21 mouse cellular contexts compared by ENCODE assay signal in genomic region chr7:113518961-113519360, GRCm38 (mm10). TPM values are rescaled to one million over a fixed set of nuclear protein-coding genes. Genes with fewer than 3 reads are reported as not detected.
DNase-seq lines count a peak whose midpoint lies in the region; ATAC-seq and TF ChIP-seq lines count a peak whose summit lies in the region.
"Had no signal": no experiment of that assay in that cellular context is flagged by ENCODE, and none has a peak within 500 bp of the region (broad histone marks: within the 10 kb centered on the region; RNA-seq: fewer than 3 reads in every experiment).

No protein-coding gene starts in this region.

- peak overlapping the region; percentile 14 to 57; a peak in 3 of 4 replicates for H3K4me3 ChIP-seq in MEL (ENCODE audit: control insufficient read depth in 1 of 2, insufficient read depth in 1 of 2, low read depth in 2 of 2, low read length in 2 of 2)
- no peak overlapping the region for H3K4me3 ChIP-seq in bone marrow macrophage, adult 2 months (ENCODE audit: insufficient read depth, low read length)
- no peak overlapping the region for H3K4me3 ChIP-seq in kidney, embryonic 16.5 days (ENCODE audit: low read length)
- H3K4me3 ChIP-seq: embryonic facial prominence, embryonic 10.5 days; heart, adult 2 months; heart, embryonic 15.5 days; hindbrain, embryonic 13.5 days; intestine, embryonic 15.5 days had no signal

- peaks cover 12 to 45% of the 10 kb centered on the region in 2 experiments for H3K4me1 ChIP-seq in MEL (ENCODE audit: control insufficient read depth in 1 of 2, insufficient read depth in 2 of 2, low read length in 2 of 2)
- H3K4me1 ChIP-seq in bone marrow macrophage, adult 2 months (ENCODE audit: control insufficient read depth, insufficient read depth, low read length), result peaks cover 21% of the 10 kb centered on the region
- H3K4me1 ChIP-seq in kidney, embryonic 16.5 days (ENCODE audit: insufficient read depth, low read length), result peaks cover 18% of the 10 kb centered on the region

- no peak overlapping the region for H3K4me2 ChIP-seq in kidney, embryonic 16.5 days (replicated peaks; ENCODE audit: low read depth, low read length)
- H3K4me2 ChIP-seq: heart, embryonic 11.5 days; heart, embryonic 15.5 days; hindbrain, embryonic 13.5 days; intestine, embryonic 15.5 days had no signal

- TF ChIP-seq POLR2A in MEL (IDR thresholded peaks at IDR 0.05; ENCODE audit: control insufficient read depth in 1 of 2, insufficient read depth in 1 of 2, low read depth in 1 of 2, low read length in 2 of 2, poor library complexity in 1 of 2), result no peak
- TF ChIP-seq POLR2A in bone marrow macrophage, adult 2 months (IDR thresholded peaks at IDR 0.05; ENCODE audit: borderline replicate concordance, low read depth, low read length), result no peak

- peaks cover 47% of the 10 kb centered on the region for H3K79me2 ChIP-seq in MEL (ENCODE audit: control insufficient read depth, insufficient read depth, low read length, poor library complexity)

- peaks cover 0 to 59% of the 10 kb centered on the region in 2 experiments; a peak in 2 of 4 replicates for H3K36me3 ChIP-seq in MEL (ENCODE audit: control insufficient read depth in 1 of 2, insufficient read depth in 2 of 2, low read length in 2 of 2)
- no peaks in the 10 kb centered on the region for H3K36me3 ChIP-seq in kidney, embryonic 16.5 days (ENCODE audit: insufficient read depth, low read length)
- H3K36me3 ChIP-seq: embryonic facial prominence, embryonic 10.5 days; G1E; heart, embryonic 15.5 days; hindbrain, embryonic 13.5 days; intestine, embryonic 15.5 days had no signal

- H3K9ac ChIP-seq in MEL (ENCODE audit: control insufficient read depth, low read depth, low read length, poor library complexity, severe bottlenecking), result peak overlapping the region; percentile 65
- H3K9ac ChIP-seq in kidney, embryonic 16.5 days (replicated peaks; ENCODE audit: low read length), result no peak overlapping the region
- H3K9ac ChIP-seq: heart, embryonic 15.5 days; hindbrain, embryonic 13.5 days; intestine, embryonic 15.5 days had no signal

- peak; percentile 37 for DNase-seq in adrenal gland, adult 2 months
- DNase-seq in adrenal gland, adult 8-10 months, result no peak
- DNase-seq in MEL (ENCODE audit: low read depth, low spot score), result no peak
- DNase-seq in lung, postnatal 10 days, result no peak
- no peak for DNase-seq in right cerebral cortex, adult 2 months (ENCODE audit: low spot score in 2 of 2)
- DNase-seq: cerebellum, adult 2 months; cerebellum, postnatal 10 days; gastrocnemius, postnatal 10 days; heart, adult 2 months; heart, postnatal 14 days; kidney, adult 18-20 months had no signal

- 82% methylated on average over 2 of the region's 2 CpGs for WGBS in kidney, embryonic 16.5 days

- H3K27me3 ChIP-seq in MEL (ENCODE audit: control insufficient read depth in 1 of 2, insufficient read depth in 2 of 2, low read length in 2 of 2), result no peaks in the 10 kb centered on the region
- no peaks in the 10 kb centered on the region for H3K27me3 ChIP-seq in kidney, embryonic 16.5 days (ENCODE audit: insufficient read depth, low read length)
- H3K27me3 ChIP-seq: heart, embryonic 15.5 days; hindbrain, embryonic 13.5 days; intestine, embryonic 15.5 days had no signal

- no peaks in the 10 kb centered on the region for H3K9me3 ChIP-seq in MEL (replicated peaks; ENCODE audit: insufficient read depth, low read length)
- H3K9me3 ChIP-seq in kidney, embryonic 16.5 days (ENCODE audit: low read length), result no peaks in the 10 kb centered on the region
- H3K9me3 ChIP-seq: embryonic facial prominence, embryonic 10.5 days; G1E; heart, embryonic 15.5 days; hindbrain, embryonic 13.5 days; intestine, embryonic 15.5 days had no signal

- TF ChIP-seq CTCF in MEL (IDR thresholded peaks at IDR 0.05 in 2 of 3, conservative IDR thresholded peaks at IDR 0.05 in 1 of 3; ENCODE audit: control insufficient read depth in 1 of 3, insufficient read depth in 1 of 3, low read depth in 2 of 3, low read length in 3 of 3, poor library complexity in 1 of 3, severe bottlenecking in 1 of 3), result no peak
- TF ChIP-seq CTCF in bone marrow macrophage, adult 2 months (IDR thresholded peaks at IDR 0.05; ENCODE audit: low read depth, low read length), result no peak

- H3K27ac ChIP-seq in MEL (ENCODE audit: control insufficient read depth, low read depth, low read length), result peak overlapping the region; percentile 75
- H3K27ac ChIP-seq in bone marrow macrophage, adult 2 months (ENCODE audit: insufficient read depth, low read depth, low read length), result peak overlapping the region; percentile 83
- H3K27ac ChIP-seq in kidney, embryonic 16.5 days (ENCODE audit: low read length), result no peak overlapping the region
- H3K27ac ChIP-seq: embryonic facial prominence, embryonic 10.5 days; heart, adult 2 months; heart, embryonic 15.5 days; hindbrain, embryonic 13.5 days; hindbrain, postnatal 0 days; intestine, embryonic 15.5 days had no signal

- no peak for ATAC-seq in kidney, embryonic 16.5 days (ENCODE audit: low FRiP score, low TSS enrichment)
- ATAC-seq: forebrain, embryonic 14.5 days; hindbrain, postnatal 0 days; intestine, embryonic 15.5 days had no signal

- TF ChIP-seq EP300 in MEL (IDR thresholded peaks at IDR 0.05; ENCODE audit: low read depth in 1 of 2, low read length in 2 of 2), result no peak

- TF ChIP-seq RAD21 in MEL (IDR thresholded peaks at IDR 0.05; ENCODE audit: low read depth, low read length), result no peak

TF ChIP-seq in MEL, 35 proteins besides CTCF, POLR2A, EP300 and RAD21:
- TF ChIP-seq CHD1 (IDR thresholded peaks at IDR 0.05; ENCODE audit: low read depth, low read length), result 0 out of 2 replicates have a peak, but pooled peaks have one; percentile 18
- no peak for TF ChIP-seq TAL1 (IDR thresholded peaks at IDR 0.05; ENCODE audit: low read length)

RNA-seq across cellular contexts. Expression of gene Far1, which starts 5.3 kb away (rescaled TPM):
- total RNA-seq in adrenal gland, adult 2 months (2021), result 10 to 100 TPM; 44.2 to 51.0 TPM
- polyA plus RNA-seq in adrenal gland, adult 2 months (2012; rRNA removed), result 1.3 and 2.9 TPM in 2 replicates
- total RNA-seq in adrenal gland, adult 8-10 months (2022), result 10 to 100 TPM; 47.6 to 64.2 (median 57.0) TPM
- total RNA-seq in MEL (2012; rRNA removed), result 34.2 and 37.3 TPM in 2 replicates
- polyA plus RNA-seq in MEL (2012; ENCODE audit: insufficient read depth in 1 of 2, insufficient read length in 2 of 2, low read depth in 1 of 2, low replicate concordance in 2 of 2, missing spikeins in 1 of 2), result 10 to 100 TPM in 1 of 2 experiments, not detected in 1; 26.4 TPM
- 97.2 and 101 TPM in 2 replicates for polyA plus RNA-seq in bone marrow macrophage, adult 2 months (2012; ENCODE audit: insufficient read depth, insufficient read length, missing spikeins)
- 98.3 and 100.0 TPM in 2 replicates for polyA plus RNA-seq in kidney, embryonic 16.5 days (2015; fragmentation: Nextera tagmentation; extraction: Ambion mirVana)

Comparison
In these comparisons a context has a peak if more than half of its experiments do, and no peak if none do; other contexts are left out.
1. H3K4me3 ChIP-seq: peak in MEL (2 of 2); none in bone marrow macrophage, adult 2 months (single experiment) and kidney, embryonic 16.5 days (single experiment).